Mouse (Mus musculus) heart, postnatal 0 days (tissue): ENCODE data around the gene Dock1. TPM values are rescaled to one million over a fixed set of nuclear protein-coding genes. Genes with fewer than 3 reads are reported as not detected.

Source experiments
- ATAC-seq: fragments of 200-750 bp; cut with Nextera tagmentation; 2 replicates; pipeline ENCODE4 v1.8.0; 2017; ENCODE audit warnings: low read depth, moderate number of reproducible peaks, moderate library complexity; ENCODE audit not compliant: insufficient read depth
- DNase-seq: peaks from one replicate; pipeline ENCODE4 v3.0.0-alpha.2; 2016; ENCODE audit warnings: low spot score
- H3K27ac ChIP-seq: fragments of 300-500 bp; sonication (generic); 2 replicates; pipeline ENCODE4 v1.5.1; 2014; ENCODE audit warnings: low read depth, mild to moderate bottlenecking
- H3K27me3 ChIP-seq: fragments of 300-500 bp; sonication (generic); 2 replicates; pipeline ENCODE4 v1.6.1; 2014; ENCODE audit warnings: low read length, mixed read lengths; ENCODE audit not compliant: control insufficient read depth, insufficient read depth
- H3K36me3 ChIP-seq: fragments of 300-500 bp; sonication (generic); replicated peaks from 2 replicates; pipeline ENCODE4 v1.6.1; 2014; ENCODE audit warnings: low read length, mixed read lengths; ENCODE audit not compliant: control insufficient read depth, insufficient read depth
- H3K4me1 ChIP-seq: fragments of 300-500 bp; sonication (generic); 2 replicates; pipeline ENCODE4 v1.6.1; 2014; ENCODE audit warnings: antibody characterized with exemption; ENCODE audit not compliant: control insufficient read depth, insufficient read depth
- H3K4me2 ChIP-seq: fragments of 300-500 bp; sonication (generic); 2 replicates; pipeline ENCODE4 v1.6.1; 2014; ENCODE audit warnings: low read depth, mild to moderate bottlenecking, low read length, moderate library complexity
- H3K4me3 ChIP-seq: fragments of 300-500 bp; sonication (generic); 2 replicates; pipeline ENCODE4 v1.5.1; 2014; ENCODE audit warnings: low read depth, low read length
- H3K9ac ChIP-seq: fragments of 300-500 bp; sonication (generic); replicated peaks from 2 replicates; pipeline ENCODE4 v1.6.1; 2014; ENCODE audit warnings: low read depth, low read length, mixed read lengths
- H3K9me3 ChIP-seq: fragments of 300-500 bp; sonication (generic); replicated peaks from 2 replicates; pipeline ENCODE4 v1.6.1; 2016; ENCODE audit warnings: low read length; ENCODE audit not compliant: control insufficient read depth
- CTCF ChIP-seq: IDR thresholded peaks from 2 replicates; pipeline ENCODE4 v1.5.1; 2016; ENCODE audit warnings: antibody characterized with exemption, control low read depth, low read depth
- EP300 ChIP-seq: IDR thresholded peaks from 2 replicates; pipeline ENCODE4 v1.6.1; 2016; ENCODE audit warnings: antibody characterized with exemption, low read depth
- WGBS: fragments of 180-500 bp; shearing (Covaris S2); extraction: QIAGEN DNeasy Blood & Tissue Kit; methylation state at CpG from one replicate; pipeline ENCODE4 v1.1.7; 2014; 5-methylcytosine and 5-hydroxymethylcytosine counted together
- polyA plus RNA-seq: library from polyadenylated mRNA; unstranded; fragments of >200 nt; fragmentation: Nextera tagmentation; extraction: Ambion mirVana; gene quantifications from 2 replicates; pipeline ENCODE4 v1.2.1, GENCODE M21; 2015
- total RNA-seq: library from RNA; depleted of rRNA; stranded (reverse); fragments of >200 nt; gene quantifications from 2 replicates; pipeline ENCODE4 v1.2.3, GENCODE M21; 2014; ENCODE audit warnings: low replicate concordance

The Dock1 gene
- total and polyA plus RNA-seq, 2 experiments from 2014 or later: 9.7 to 15.2 TPM

DNA sequence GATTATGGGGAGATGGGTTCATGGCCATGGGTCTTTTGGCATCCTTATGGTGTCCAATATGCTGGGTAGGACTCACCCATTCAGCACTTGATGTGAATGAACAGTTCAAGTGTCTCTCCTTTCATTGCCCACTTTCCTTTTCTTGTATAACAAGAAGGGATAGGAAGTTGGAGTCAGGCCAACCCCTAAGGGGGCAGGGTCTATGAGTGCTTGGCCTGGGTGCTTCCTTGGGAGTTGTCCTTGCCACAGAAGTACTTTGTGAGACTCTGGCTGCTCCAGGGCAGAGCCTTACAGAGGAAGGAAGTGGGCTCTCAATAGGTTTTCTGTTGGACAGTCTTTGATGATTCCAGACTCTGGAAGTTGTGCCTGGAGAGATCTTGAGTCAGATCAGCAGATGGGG lies 58.9 kb downstream of the Dock1 start:
- no peaks in the 10 kb centered on the region for H3K9me3 ChIP-seq
- H3K4me1 ChIP-seq: 0 out of 2 replicates have a peak, but pooled peaks cover 9% of the 10 kb centered on the region
- H3K4me3 ChIP-seq: no peak overlapping the region
- H3K27me3 ChIP-seq: no peaks in the 10 kb centered on the region
- no peak overlapping the region for H3K27ac ChIP-seq
- ATAC-seq (no peak), DNase-seq (no peak)
- H3K36me3 ChIP-seq: peaks cover 17% of the 10 kb centered on the region
- TF ChIP-seq CTCF (no peak), EP300 (no peak)
- no peak overlapping the region for H3K9ac ChIP-seq
- H3K4me2 ChIP-seq: no peak overlapping the region

DNA sequence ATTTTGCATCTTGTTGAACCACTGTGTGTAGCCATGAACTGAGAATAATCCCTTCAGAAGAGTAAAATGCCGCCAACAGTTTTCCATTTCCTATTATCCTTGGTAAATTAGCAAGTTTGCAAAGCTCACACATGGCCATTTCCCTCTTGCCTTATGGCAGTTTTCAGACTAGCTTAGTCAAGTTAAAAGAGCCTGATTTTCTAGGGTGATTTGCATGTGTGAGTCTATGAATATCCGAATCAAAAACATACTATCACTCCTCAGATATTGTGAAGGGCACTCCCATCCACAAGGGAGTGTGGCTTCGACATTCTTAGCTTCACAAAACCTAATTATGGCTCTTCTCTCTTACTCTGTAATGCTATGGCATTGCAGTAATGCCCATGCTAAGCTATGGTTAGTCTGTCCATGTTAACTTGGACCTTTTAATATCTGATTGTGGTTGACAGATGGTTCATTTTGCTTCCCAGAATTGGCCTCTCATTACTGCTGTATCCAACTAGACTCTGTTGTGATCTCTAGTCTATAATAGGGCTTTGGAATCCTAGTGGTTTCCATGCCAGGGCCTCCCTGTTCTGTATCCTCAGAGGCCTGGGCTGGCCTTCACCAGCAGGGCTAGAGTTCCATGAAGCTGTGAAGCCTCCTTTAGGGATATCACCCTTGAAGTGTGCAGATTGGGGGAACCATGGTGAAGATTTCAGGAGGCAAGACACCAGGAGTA lies 60.1 kb downstream of the Dock1 start:
- Histone ChIP-seq H3K4me1 (0 out of 2 replicates have a peak, but pooled peaks cover 5% of the 10 kb centered on the region), H3K4me2 (no peak overlapping the region), H3K27ac (no peak overlapping the region), H3K9ac (no peak overlapping the region), H3K9me3 (no peaks in the 10 kb centered on the region), H3K4me3 (no peak overlapping the region), H3K27me3 (no peaks in the 10 kb centered on the region), H3K36me3 (peaks cover 20% of the 10 kb centered on the region)
- no peak for TF ChIP-seq CTCF
- no peak for TF ChIP-seq EP300
- WGBS: 85% methylated on average over 3 of the region's 3 CpGs
- ATAC-seq (no peak), DNase-seq (no peak)

DNA sequence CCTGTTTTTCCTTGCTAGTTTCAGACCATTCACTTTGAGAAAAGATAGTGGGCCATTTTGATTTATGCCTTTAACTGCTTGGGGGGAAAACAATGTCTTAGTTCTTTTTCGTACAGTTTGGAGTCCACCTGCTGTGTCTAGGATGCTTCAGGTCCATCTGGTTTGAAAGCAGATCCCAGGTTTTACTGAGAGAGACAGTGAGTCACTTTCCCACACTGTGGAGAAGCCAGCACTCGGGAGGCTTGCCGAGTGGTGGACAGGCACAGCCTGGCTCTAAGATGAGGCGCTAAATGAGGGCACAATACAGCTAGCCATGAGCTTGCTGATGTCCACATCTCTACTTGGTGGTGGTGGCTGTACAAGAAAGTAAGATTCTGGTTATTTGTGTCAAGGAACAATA lies 76.6 kb downstream of the Dock1 start:
- Histone ChIP-seq H3K36me3 (peaks cover 82% of the 10 kb centered on the region), H3K27ac (no peak overlapping the region), H3K4me1 (no peaks in the 10 kb centered on the region), H3K9me3 (no peaks in the 10 kb centered on the region), H3K4me2 (no peak overlapping the region), H3K9ac (no peak overlapping the region), H3K27me3 (no peaks in the 10 kb centered on the region), H3K4me3 (no peak overlapping the region)
- 93% methylated on average over 4 of the region's 4 CpGs for WGBS
- DNase-seq (no peak), ATAC-seq (no peak)
- TF ChIP-seq EP300 (no peak), CTCF (no peak)

DNA sequence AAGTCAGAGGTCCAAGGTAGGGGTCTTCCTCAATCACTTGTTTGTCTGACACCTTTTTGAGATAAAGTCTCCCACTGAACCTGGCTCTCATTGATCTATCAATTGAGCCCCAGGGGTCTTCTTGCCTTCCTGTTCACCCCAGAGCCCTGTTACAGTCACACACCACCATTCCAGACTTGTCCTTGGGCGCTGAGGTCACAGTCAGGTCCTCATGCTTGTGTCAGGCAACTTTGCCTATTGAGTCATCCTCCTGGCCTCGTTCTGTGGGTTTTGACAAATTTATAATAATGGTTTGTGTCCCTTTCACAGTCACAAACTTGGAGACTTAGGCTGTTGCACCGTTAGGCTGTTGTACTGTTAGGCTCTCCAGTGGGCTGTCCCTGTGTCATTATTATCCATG lies 77.9 kb downstream of the Dock1 start:
- WGBS: 82% methylated on average over 3 of the region's 3 CpGs
- DNase-seq: no peak
- Histone ChIP-seq H3K27ac (no peak overlapping the region), H3K27me3 (no peaks in the 10 kb centered on the region), H3K4me2 (no peak overlapping the region), H3K9ac (no peak overlapping the region), H3K4me3 (no peak overlapping the region), H3K36me3 (peaks cover 82% of the 10 kb centered on the region), H3K4me1 (no peaks in the 10 kb centered on the region), H3K9me3 (no peaks in the 10 kb centered on the region)
- ATAC-seq: no peak
- TF ChIP-seq EP300 (no peak), CTCF (no peak)

DNA sequence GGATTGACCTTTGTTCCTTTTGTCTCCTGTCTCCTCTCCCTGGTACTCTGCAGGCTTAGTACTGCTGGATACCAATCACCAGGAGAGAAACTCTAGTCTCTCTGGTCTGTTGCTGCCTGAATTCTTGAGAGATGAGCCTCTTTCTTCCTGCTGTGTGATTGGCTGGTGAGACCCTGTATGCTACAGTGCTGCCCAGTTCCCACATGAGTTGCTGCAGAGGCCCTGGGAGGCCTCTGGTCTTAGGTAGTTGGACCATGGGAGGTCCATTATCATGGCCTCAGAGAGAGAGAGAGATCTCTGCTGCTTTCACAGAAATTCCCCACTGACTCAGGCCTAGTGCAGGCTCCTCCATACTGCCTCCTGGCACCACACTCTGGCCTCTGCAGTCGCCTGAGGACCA lies 79.2 kb downstream of the Dock1 start:
- Histone ChIP-seq H3K9ac (no peak overlapping the region), H3K27me3 (no peaks in the 10 kb centered on the region), H3K4me1 (no peaks in the 10 kb centered on the region), H3K9me3 (no peaks in the 10 kb centered on the region), H3K36me3 (peaks cover 78% of the 10 kb centered on the region), H3K4me3 (no peak overlapping the region), H3K27ac (no peak overlapping the region), H3K4me2 (no peak overlapping the region)
- ATAC-seq (no peak), DNase-seq (no peak)
- 91% methylated on average over 1 of the region's 1 CpGs for WGBS
- TF ChIP-seq CTCF (no peak), EP300 (no peak)

DNA sequence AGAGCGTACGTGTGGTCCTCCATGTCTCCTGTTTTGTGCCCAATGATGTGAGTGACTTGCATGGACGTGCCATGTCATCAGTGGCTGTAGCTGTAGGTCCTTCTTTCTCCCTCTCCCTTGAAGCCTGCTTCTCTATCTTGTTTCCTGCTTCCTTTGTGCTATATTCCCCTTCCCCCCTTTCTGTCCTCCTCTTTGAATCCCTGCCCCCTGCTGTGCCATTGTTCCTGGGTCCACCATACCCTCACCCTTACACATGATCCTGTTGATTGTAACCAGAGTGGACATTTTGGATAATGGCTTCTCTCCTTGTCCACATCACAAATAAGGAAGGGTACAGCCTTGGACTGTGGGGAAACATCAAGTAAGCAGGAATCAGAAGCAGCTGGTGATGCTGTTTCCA lies 81.0 kb downstream of the Dock1 start:
- Histone ChIP-seq H3K9me3 (no peaks in the 10 kb centered on the region), H3K27ac (no peak overlapping the region), H3K4me1 (no peaks in the 10 kb centered on the region), H3K27me3 (no peaks in the 10 kb centered on the region), H3K4me2 (no peak overlapping the region), H3K9ac (no peak overlapping the region), H3K36me3 (peaks cover 80% of the 10 kb centered on the region), H3K4me3 (no peak overlapping the region)
- no peak for ATAC-seq
- TF ChIP-seq CTCF: no peak
- no peak for TF ChIP-seq EP300
- DNase-seq: no peak
- WGBS: 93% methylated on average over 3 of the region's 3 CpGs
